In genomic region chr4:115078892-115079820, GRCm38 (mm10) we compare ENCODE assay signal across 8 mouse cellular contexts. TPM values are rescaled to one million over a fixed set of nuclear protein-coding genes. Genes with fewer than 3 reads are reported as not detected.
DNase-seq lines count a peak whose midpoint lies in the region; ATAC-seq lines count a peak whose summit lies in the region.

No protein-coding gene starts in this region.

- peak; percentile 34 for DNase-seq in gastrocnemius, postnatal 14 days
- no peak for DNase-seq in gastrocnemius, adult 8-10 months (ENCODE audit: low spot score in 2 of 2)
- DNase-seq in frontal cortex, postnatal 25 days (ENCODE audit: low spot score in 2 of 2), result no peak
- DNase-seq in spleen, postnatal 4 days (ENCODE audit: low spot score in 2 of 2), result no peak
- DNase-seq in thymus, postnatal 14 days, result no peak

- H3K9ac ChIP-seq in embryonic facial prominence, embryonic 12.5 days, result no peak overlapping the region
- peak overlapping the region; percentile 55 for H3K9ac ChIP-seq in hindbrain, embryonic 13.5 days

- 18% methylated on average over 10 of the region's 10 CpGs for WGBS in embryonic facial prominence, embryonic 12.5 days
- WGBS in hindbrain, embryonic 13.5 days, result 15% methylated on average over 10 of the region's 10 CpGs

- ATAC-seq in embryonic facial prominence, embryonic 12.5 days (ENCODE audit: insufficient number of reproducible peaks, insufficient read depth, low FRiP score, low TSS enrichment), result 0 out of 2 replicates have a peak, but pooled peaks have one; percentile 36
- peak; percentile 86 for ATAC-seq in hindbrain, embryonic 13.5 days (ENCODE audit: low FRiP score)
- ATAC-seq in megakaryocyte-erythroid progenitor cell, adult 5-6 weeks (replicated peaks; ENCODE audit: low FRiP score, low TSS enrichment, poor library complexity, severe bottlenecking), result peak; percentile 18; the same call in 1 of the 2 replicates

- H3K4me3 ChIP-seq in embryonic facial prominence, embryonic 12.5 days, result no peak overlapping the region
- H3K4me3 ChIP-seq in hindbrain, embryonic 13.5 days, result no peak overlapping the region

- H3K36me3 ChIP-seq in embryonic facial prominence, embryonic 12.5 days, result no peaks in the 10 kb centered on the region
- no peaks in the 10 kb centered on the region for H3K36me3 ChIP-seq in hindbrain, embryonic 13.5 days

- no peaks in the 10 kb centered on the region for H3K4me1 ChIP-seq in embryonic facial prominence, embryonic 12.5 days
- H3K4me1 ChIP-seq in hindbrain, embryonic 13.5 days (replicated peaks), result peaks cover 20% of the 10 kb centered on the region

- H3K9me3 ChIP-seq in embryonic facial prominence, embryonic 12.5 days, result no peaks in the 10 kb centered on the region
- H3K9me3 ChIP-seq in hindbrain, embryonic 13.5 days, result no peaks in the 10 kb centered on the region

- no peak overlapping the region for H3K27ac ChIP-seq in embryonic facial prominence, embryonic 12.5 days
- H3K27ac ChIP-seq in hindbrain, embryonic 13.5 days, result peak overlapping the region; percentile 52

- H3K27me3 ChIP-seq in embryonic facial prominence, embryonic 12.5 days, result no peaks in the 10 kb centered on the region; the same call in 1 of the 2 replicates
- H3K27me3 ChIP-seq in hindbrain, embryonic 13.5 days, result peaks cover 48% of the 10 kb centered on the region

- no peak overlapping the region for H3K4me2 ChIP-seq in embryonic facial prominence, embryonic 12.5 days (replicated peaks)
- H3K4me2 ChIP-seq in hindbrain, embryonic 13.5 days, result 0 out of 2 replicates have a peak overlapping the region, but pooled peaks have one; percentile 6

- intact Hi-C loops in gastrocnemius, postnatal 14 days (cut with DNase I; ENCODE audit: low total_unique reads), result no loop called here

RNA-seq across cellular contexts. Expression of gene Pdzk1ip1, which starts 9.4 kb away (rescaled TPM):
- total RNA-seq in gastrocnemius, postnatal 14 days (2021), result under 1 TPM in 1 of 2 experiments, not detected in 1; 0.57 TPM
- total RNA-seq in gastrocnemius, adult 8-10 months (2022), result not detected
- polyA plus RNA-seq in embryonic facial prominence, embryonic 12.5 days (2016; fragmentation: Nextera tagmentation; extraction: Ambion mirVana), result 11.7 and 15.4 TPM in 2 replicates
- 5.5 and 10.3 TPM in 2 replicates for polyA plus RNA-seq in hindbrain, embryonic 13.5 days (2015; fragmentation: Nextera tagmentation; extraction: Ambion mirVana)
- total RNA-seq in megakaryocyte-erythroid progenitor cell, adult 5-6 weeks (2014; fragmentation: Nextera tagmentation), result 22.0 and 28.7 TPM in 2 replicates
- total RNA-seq in megakaryocyte-erythroid progenitor cell, adult 5-6 weeks (2017), result 5.9 and 34.2 TPM in 2 replicates

RNA-seq across cellular contexts. Expression of gene Tal1, which starts 22.9 kb away (rescaled TPM):
- total RNA-seq in gastrocnemius, postnatal 14 days (2021), result 1 to 10 TPM; 1.9 to 2.5 TPM
- under 1 TPM; 0.56 to 0.76 (median 0.60) TPM for total RNA-seq in gastrocnemius, adult 8-10 months (2022)
- polyA plus RNA-seq in embryonic facial prominence, embryonic 12.5 days (2016; fragmentation: Nextera tagmentation; extraction: Ambion mirVana), result 2.3 and 2.5 TPM in 2 replicates
- polyA plus RNA-seq in hindbrain, embryonic 13.5 days (2015; fragmentation: Nextera tagmentation; extraction: Ambion mirVana), result 3.8 and 6.7 TPM in 2 replicates
- total RNA-seq in megakaryocyte-erythroid progenitor cell, adult 5-6 weeks (2014; fragmentation: Nextera tagmentation), result 99.5 and 115 TPM in 2 replicates
- 56.3 and 63.8 TPM in 2 replicates for total RNA-seq in megakaryocyte-erythroid progenitor cell, adult 5-6 weeks (2017)

RNA-seq across cellular contexts. Expression of gene Cyp4x1, which starts 54.9 kb away (rescaled TPM):
- total RNA-seq in gastrocnemius, postnatal 14 days (2021), result not detected
- total RNA-seq in gastrocnemius, adult 8-10 months (2022), result not detected
- 0.51 and 0.56 TPM in 2 replicates for polyA plus RNA-seq in embryonic facial prominence, embryonic 12.5 days (2016; fragmentation: Nextera tagmentation; extraction: Ambion mirVana)
- 5.9 and 6.7 TPM in 2 replicates for polyA plus RNA-seq in hindbrain, embryonic 13.5 days (2015; fragmentation: Nextera tagmentation; extraction: Ambion mirVana)
- total RNA-seq in megakaryocyte-erythroid progenitor cell, adult 5-6 weeks (2014; fragmentation: Nextera tagmentation), result not detected in 2 replicates
- total RNA-seq in megakaryocyte-erythroid progenitor cell, adult 5-6 weeks (2017), result 0.27 TPM in 1 of 2 replicates, not detected in the other

Comparison
In these comparisons a context has a peak if more than half of its experiments do, and no peak if none do; other contexts are left out.
1. ATAC-seq: peak in every context shown above with its lines; median percentile 86 in hindbrain, embryonic 13.5 days; 36 in embryonic facial prominence, embryonic 12.5 days; 18 in megakaryocyte-erythroid progenitor cell, adult 5-6 weeks.
2. RNA of gene Pdzk1ip1, which starts 9.4 kb away (total RNA-seq): 5.9 to 34.2 TPM in megakaryocyte-erythroid progenitor cell, adult 5-6 weeks; 0.57 TPM in gastrocnemius, postnatal 14 days and not detected in gastrocnemius, adult 8-10 months; every median in the first group is over 4 times any median in the second.
3. RNA of gene Tal1, which starts 22.9 kb away (total RNA-seq): 56.3 to 115 TPM in megakaryocyte-erythroid progenitor cell, adult 5-6 weeks; 1.9 to 2.5 TPM in gastrocnemius, postnatal 14 days and 0.56 to 0.76 TPM in gastrocnemius, adult 8-10 months; every median in the first group is over 10 times any median in the second.